Mouse (Mus musculus): ENCODE data around the gene Olfr1008. TPM values are rescaled to one million over a fixed set of nuclear protein-coding genes. Genes with fewer than 3 reads are reported as not detected.
"Not testable (repeated sequence)": the region's sequence is repeated elsewhere in the genome, so short reads cannot be mapped to it uniquely, and the experiment has no call there.

Olfr1008 gene
- not detected in 2 replicates for polyA plus RNA-seq (2015; fragmentation: Nextera tagmentation; extraction: Ambion mirVana)

DNA sequence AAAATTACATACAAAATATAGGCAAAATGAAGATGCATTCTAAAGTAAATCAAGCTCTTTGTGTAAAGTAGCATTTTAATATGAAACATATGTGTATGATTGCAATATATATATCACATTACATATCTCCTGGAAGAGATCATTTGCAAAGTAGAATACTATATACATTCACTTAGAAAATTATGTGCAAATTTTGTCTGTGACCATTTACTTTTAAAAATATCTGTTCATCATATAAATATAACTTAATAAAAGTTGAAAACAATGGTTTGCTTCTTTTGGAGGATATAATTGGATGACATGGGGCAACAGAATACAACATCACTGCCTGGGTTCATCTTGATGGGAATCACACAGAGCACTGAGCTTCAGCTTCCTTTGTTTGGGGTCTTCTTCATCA, at the start of gene Olfr1008:
TSS of gene Olfr1008 (plus strand) at position 301 of the 400 bp plus-strand sequence.
- no peak within 1 kb of the TSS for H3K27ac ChIP-seq (ENCODE audit: low read length)
- H3K27me3 ChIP-seq (ENCODE audit: control insufficient read depth, insufficient read depth, low read length) = no peaks in the 10 kb centered on the region
- H3K4me2 ChIP-seq (ENCODE audit: low read depth, low read length) = no peak within 1 kb of the TSS
- H3K36me3 ChIP-seq (ENCODE audit: control insufficient read depth, insufficient read depth, low read length) = no peaks in the 10 kb centered on the region
- no peak for ATAC-seq (ENCODE audit: insufficient read depth, low FRiP score)
- no peak within 1 kb of the TSS for H3K9ac ChIP-seq (ENCODE audit: low read length)
- H3K9me3 ChIP-seq (replicated peaks; ENCODE audit: control insufficient read depth, low read length) = no peaks in the 10 kb centered on the region
- H3K4me1 ChIP-seq (ENCODE audit: control insufficient read depth, insufficient read depth, low read length) = no peaks in the 10 kb centered on the region
- H3K4me3 ChIP-seq (replicated peaks; ENCODE audit: low read length) = no peak within 1 kb of the TSS

- H3K4me2 ChIP-seq (ENCODE audit: low read depth, low read length) = no peak within 1 kb of the TSS
- WGBS = 86% methylated on average over 1 of the region's 1 CpGs
Observed at GRCm38 (mm10) chr2:85650604-85651003, 38.6 kb upstream of the Olfr1008 start, which contains the start of gene Olfr1002. TSS of gene Olfr1002 (minus strand) at chr2:85650704.

DNA sequence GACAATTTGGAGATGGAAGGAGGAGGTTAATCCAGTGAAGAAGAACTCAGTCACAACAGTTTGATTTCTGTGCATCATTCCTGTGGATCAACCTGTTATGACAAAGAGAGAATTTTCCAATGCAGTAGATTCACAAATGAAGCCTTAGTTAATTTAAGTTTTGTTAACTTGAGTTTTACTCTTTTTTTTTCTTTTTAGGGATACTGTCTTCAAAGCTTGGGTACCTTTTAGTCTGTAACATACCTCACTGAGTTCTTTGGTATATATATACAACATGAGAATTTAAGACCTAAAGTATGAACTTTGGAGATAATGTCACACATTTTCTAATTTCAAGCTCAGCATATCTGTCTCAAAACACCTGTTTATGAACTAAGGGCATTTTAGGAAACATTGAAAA, 24.9 kb upstream of the Olfr1008 start, which contains the start of gene Olfr154:
TSS of gene Olfr154 (minus strand) at position 101 of the 400 bp plus-strand sequence.
- H3K9me3 ChIP-seq (replicated peaks; ENCODE audit: control insufficient read depth, low read length); ATAC-seq (ENCODE audit: insufficient read depth, low FRiP score): not testable (repeated sequence)

More at GRCm38 (mm10) chr2:85650604-85651003, 38.6 kb upstream of the Olfr1008 start, which contains the start of gene Olfr1002:
- no peaks in the 10 kb centered on the region for H3K4me1 ChIP-seq (ENCODE audit: control insufficient read depth, insufficient read depth, low read length)
- H3K9me3 ChIP-seq (replicated peaks; ENCODE audit: control insufficient read depth, low read length) = no peaks in the 10 kb centered on the region
- H3K27me3 ChIP-seq (ENCODE audit: control insufficient read depth, insufficient read depth, low read length) = no peaks in the 10 kb centered on the region
- no peaks in the 10 kb centered on the region for H3K36me3 ChIP-seq (ENCODE audit: control insufficient read depth, insufficient read depth, low read length)
- ATAC-seq (ENCODE audit: insufficient read depth, low FRiP score) = no peak
- H3K9ac ChIP-seq (ENCODE audit: low read length) = no peak within 1 kb of the TSS
- no peak within 1 kb of the TSS for H3K4me3 ChIP-seq (replicated peaks; ENCODE audit: low read length)
- H3K27ac ChIP-seq (ENCODE audit: low read length) = no peak within 1 kb of the TSS

DNA sequence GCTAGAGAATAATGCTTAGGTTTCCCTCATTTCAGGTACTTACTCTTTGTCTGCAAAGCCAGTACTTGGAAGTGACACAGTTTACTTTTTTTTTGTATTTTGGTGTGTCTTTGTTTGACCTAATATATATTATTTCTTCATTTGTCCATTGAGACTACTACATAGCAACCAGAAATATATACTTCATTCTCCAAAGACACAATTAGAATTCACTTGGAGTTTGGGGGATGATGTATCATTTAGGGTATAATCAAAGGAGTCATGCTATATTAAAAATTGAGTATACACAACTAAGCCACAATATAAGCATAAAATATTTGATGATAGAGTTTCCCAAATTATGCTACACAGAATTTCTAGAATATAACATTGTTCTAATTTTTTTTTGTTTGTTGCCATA, 10.6 kb upstream of the Olfr1008 start, which contains the start of gene Olfr1006:
TSS of gene Olfr1006 (minus strand) at position 101 of the 400 bp plus-strand sequence.
- Histone ChIP-seq H3K27me3 (ENCODE audit: control insufficient read depth, insufficient read depth, low read length) (no peaks in the 10 kb centered on the region), H3K27ac (ENCODE audit: low read length) (no peak within 1 kb of the TSS), H3K4me1 (ENCODE audit: control insufficient read depth, insufficient read depth, low read length) (no peaks in the 10 kb centered on the region), H3K4me3 (replicated peaks; ENCODE audit: low read length) (no peak within 1 kb of the TSS), H3K4me2 (ENCODE audit: low read depth, low read length) (no peak within 1 kb of the TSS), H3K36me3 (ENCODE audit: control insufficient read depth, insufficient read depth, low read length) (no peaks in the 10 kb centered on the region), H3K9ac (ENCODE audit: low read length) (no peak within 1 kb of the TSS), H3K9me3 (replicated peaks; ENCODE audit: control insufficient read depth, low read length) (no peaks in the 10 kb centered on the region)
- ATAC-seq (ENCODE audit: insufficient read depth, low FRiP score) = no peak

More for the DNA sequence above, 24.9 kb upstream of the Olfr1008 start, which contains the start of gene Olfr154:
- H3K9ac ChIP-seq (ENCODE audit: low read length); H3K36me3 ChIP-seq (ENCODE audit: control insufficient read depth, insufficient read depth, low read length); H3K4me3 ChIP-seq (replicated peaks; ENCODE audit: low read length); H3K4me2 ChIP-seq (ENCODE audit: low read depth, low read length); H3K27me3 ChIP-seq (ENCODE audit: control insufficient read depth, insufficient read depth, low read length); H3K4me1 ChIP-seq (ENCODE audit: control insufficient read depth, insufficient read depth, low read length); H3K27ac ChIP-seq (ENCODE audit: low read length): not testable (repeated sequence)

GRCm38 (mm10) chr2:85710680-85711079, 21.4 kb downstream of the Olfr1008 start:
- H3K9me3 ChIP-seq (replicated peaks; ENCODE audit: control insufficient read depth, low read length); H3K9ac ChIP-seq (ENCODE audit: low read length); H3K4me3 ChIP-seq (replicated peaks; ENCODE audit: low read length); ATAC-seq (ENCODE audit: insufficient read depth, low FRiP score); H3K27me3 ChIP-seq (ENCODE audit: control insufficient read depth, insufficient read depth, low read length); H3K27ac ChIP-seq (ENCODE audit: low read length); H3K4me1 ChIP-seq (ENCODE audit: control insufficient read depth, insufficient read depth, low read length); H3K4me2 ChIP-seq (ENCODE audit: low read depth, low read length); H3K36me3 ChIP-seq (ENCODE audit: control insufficient read depth, insufficient read depth, low read length): not testable (repeated sequence)
- WGBS = 37% methylated on average over 2 of the region's 2 CpGs

GRCm38 (mm10) chr2:85711159-85711558, 21.9 kb downstream of the Olfr1008 start:
- Histone ChIP-seq H3K36me3 (ENCODE audit: control insufficient read depth, insufficient read depth, low read length) (no peaks in the 10 kb centered on the region), H3K27me3 (ENCODE audit: control insufficient read depth, insufficient read depth, low read length) (no peaks in the 10 kb centered on the region), H3K4me2 (ENCODE audit: low read depth, low read length) (no peak overlapping the region), H3K4me3 (replicated peaks; ENCODE audit: low read length) (no peak overlapping the region), H3K27ac (ENCODE audit: low read length) (no peak overlapping the region), H3K9me3 (replicated peaks; ENCODE audit: control insufficient read depth, low read length) (no peaks in the 10 kb centered on the region), H3K9ac (ENCODE audit: low read length) (no peak overlapping the region), H3K4me1 (ENCODE audit: control insufficient read depth, insufficient read depth, low read length) (no peaks in the 10 kb centered on the region)
- ATAC-seq (ENCODE audit: insufficient read depth, low FRiP score) = no peak
- WGBS = 8% methylated on average over 1 of the region's 1 CpGs

DNA sequence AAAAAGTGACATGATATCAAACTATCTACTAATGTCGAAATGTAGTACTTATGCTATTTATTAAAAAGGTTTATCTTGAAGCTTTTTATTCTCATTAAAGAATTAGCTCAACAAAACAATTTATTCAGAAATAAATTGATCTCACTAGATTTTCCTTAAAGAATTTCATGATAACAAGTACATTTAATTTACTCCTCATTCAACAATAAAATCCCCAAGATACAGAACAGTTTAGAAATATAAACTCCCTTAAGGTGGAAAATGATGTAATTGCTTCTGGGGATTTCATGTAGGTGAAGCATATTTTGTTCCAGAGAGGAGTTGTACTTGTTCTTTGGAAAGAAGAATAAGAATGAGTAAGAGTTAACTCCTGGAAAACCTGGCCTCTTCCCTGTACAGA, 25.9 kb downstream of the Olfr1008 start, which contains the start of gene Olfr1009:
TSS of gene Olfr1009 (plus strand) at position 301 of the 400 bp plus-strand sequence.
- Histone ChIP-seq H3K4me3 (replicated peaks; ENCODE audit: low read length) (no peak within 1 kb of the TSS), H3K4me2 (ENCODE audit: low read depth, low read length) (no peak within 1 kb of the TSS), H3K27me3 (ENCODE audit: control insufficient read depth, insufficient read depth, low read length) (no peaks in the 10 kb centered on the region), H3K4me1 (ENCODE audit: control insufficient read depth, insufficient read depth, low read length) (no peaks in the 10 kb centered on the region), H3K9ac (ENCODE audit: low read length) (no peak within 1 kb of the TSS), H3K27ac (ENCODE audit: low read length) (no peak within 1 kb of the TSS), H3K36me3 (ENCODE audit: control insufficient read depth, insufficient read depth, low read length) (no peaks in the 10 kb centered on the region), H3K9me3 (replicated peaks; ENCODE audit: control insufficient read depth, low read length) (no peaks in the 10 kb centered on the region)
- ATAC-seq (ENCODE audit: insufficient read depth, low FRiP score) = no peak
- WGBS = 83% methylated on average over 1 of the region's 1 CpGs

- Histone ChIP-seq H3K4me1 (ENCODE audit: control insufficient read depth, insufficient read depth, low read length) (no peaks in the 10 kb centered on the region), H3K4me3 (replicated peaks; ENCODE audit: low read length) (no peak overlapping the region), H3K27me3 (ENCODE audit: control insufficient read depth, insufficient read depth, low read length) (no peaks in the 10 kb centered on the region), H3K36me3 (ENCODE audit: control insufficient read depth, insufficient read depth, low read length) (no peaks in the 10 kb centered on the region), H3K9ac (ENCODE audit: low read length) (no peak overlapping the region), H3K4me2 (ENCODE audit: low read depth, low read length) (no peak overlapping the region), H3K27ac (ENCODE audit: low read length) (no peak overlapping the region), H3K9me3 (replicated peaks; ENCODE audit: control insufficient read depth, low read length) (no peaks in the 10 kb centered on the region)
- 11% methylated on average over 3 of the region's 3 CpGs for WGBS
- no peak for ATAC-seq (ENCODE audit: insufficient read depth, low FRiP score)
Observed at GRCm38 (mm10) chr2:85725793-85726192, 36.6 kb downstream of the Olfr1008 start.
